Mouse (Mus musculus) liver, embryonic 12.5 days (tissue): ENCODE measurements around the gene Fgf22. TPM values are rescaled to one million over a fixed set of nuclear protein-coding genes. Genes with fewer than 3 reads are reported as not detected.
A peak's percentile ranks its signal among the peaks of the same experiment; 100 is the strongest.
"Not testable (repeated sequence)": the region's sequence is repeated elsewhere in the genome, so short reads cannot be mapped to it uniquely, and the experiment has no call there.

ENCODE experiments used
- ATAC-seq: fragments of 200-750 bp; cut with Nextera tagmentation; 2 replicates; pipeline ENCODE4 v1.8.0; 2017; ENCODE audit warnings: moderate number of reproducible peaks, mild to moderate bottlenecking, moderate library complexity
- H3K27ac ChIP-seq: fragments of 300-500 bp; sonication (generic); 2 replicates; pipeline ENCODE4 v1.5.1; 2016; ENCODE audit warnings: mild to moderate bottlenecking
- H3K27me3 ChIP-seq: fragments of 300-500 bp; sonication (generic); replicated peaks from 2 replicates; pipeline ENCODE4 v1.6.1; 2016; ENCODE audit warnings: mild to moderate bottlenecking, moderate library complexity
- H3K36me3 ChIP-seq: fragments of 300-500 bp; sonication (generic); 2 replicates; pipeline ENCODE4 v1.6.1; 2016; ENCODE audit warnings: mild to moderate bottlenecking, moderate library complexity
- H3K4me1 ChIP-seq: fragments of 300-500 bp; sonication (generic); 2 replicates; pipeline ENCODE4 v1.6.1; 2016
- H3K4me2 ChIP-seq: fragments of 300-500 bp; sonication (generic); 2 replicates; pipeline ENCODE4 v1.6.1; 2016; ENCODE audit warnings: mild to moderate bottlenecking, moderate library complexity
- H3K4me3 ChIP-seq: fragments of 300-500 bp; sonication (generic); 2 replicates; pipeline ENCODE4 v1.5.1; 2016; ENCODE audit warnings: mild to moderate bottlenecking, moderate library complexity
- H3K9ac ChIP-seq: fragments of 300-500 bp; sonication (generic); 2 replicates; pipeline ENCODE4 v1.6.1; 2016; ENCODE audit warnings: mild to moderate bottlenecking, moderate library complexity
- H3K9me3 ChIP-seq: fragments of 300-500 bp; sonication (generic); replicated peaks from 2 replicates; pipeline ENCODE4 v1.6.1; 2016; ENCODE audit warnings: mild to moderate bottlenecking, moderate library complexity
- WGBS: fragments of 180-500 bp; shearing (Covaris S2); methylation state at CpG from one replicate; pipeline ENCODE4 v1.1.7; 2016; ENCODE audit not compliant: insufficient replicate concordance; 5-methylcytosine and 5-hydroxymethylcytosine counted together
- polyA plus RNA-seq: library from polyadenylated mRNA; unstranded; fragments of >200 nt; fragmentation: Nextera tagmentation; extraction: Ambion mirVana; gene quantifications from 2 replicates; pipeline ENCODE4 v1.2.1, GENCODE M21; 2016

Fgf22 gene
- polyA plus RNA-seq, 1 experiment from 2014 or later, result 0.11 TPM

DNA sequence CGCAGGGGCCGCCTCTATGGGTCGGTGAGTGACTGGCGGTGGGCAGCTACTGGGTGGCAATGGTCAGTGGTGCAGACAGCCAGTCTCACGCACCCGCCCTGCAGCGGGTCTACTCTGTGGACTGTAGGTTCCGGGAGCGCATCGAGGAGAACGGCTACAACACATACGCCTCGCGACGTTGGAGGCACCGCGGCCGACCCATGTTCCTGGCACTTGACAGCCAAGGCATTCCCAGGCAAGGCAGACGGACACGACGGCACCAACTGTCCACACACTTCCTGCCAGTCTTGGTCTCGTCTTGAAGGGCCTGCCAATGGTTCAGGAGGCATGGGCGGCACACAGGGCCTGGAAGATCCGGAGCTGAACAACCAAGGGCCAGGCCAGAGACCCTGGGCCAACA lies 1.8 kb downstream of the Fgf22 start:
- H3K4me1 ChIP-seq, result peaks cover 13% of the 10 kb centered on the region
- ATAC-seq, result no peak
- H3K27ac ChIP-seq, result no peak overlapping the region
- WGBS, result 89% methylated on average over 24 of the region's 24 CpGs
- peaks cover 59% of the 10 kb centered on the region for H3K36me3 ChIP-seq
- H3K9me3 ChIP-seq, result no peaks in the 10 kb centered on the region
- no peak overlapping the region for H3K9ac ChIP-seq
- peaks cover 18% of the 10 kb centered on the region for H3K27me3 ChIP-seq
- no peak overlapping the region for H3K4me2 ChIP-seq
- no peak overlapping the region for H3K4me3 ChIP-seq

DNA sequence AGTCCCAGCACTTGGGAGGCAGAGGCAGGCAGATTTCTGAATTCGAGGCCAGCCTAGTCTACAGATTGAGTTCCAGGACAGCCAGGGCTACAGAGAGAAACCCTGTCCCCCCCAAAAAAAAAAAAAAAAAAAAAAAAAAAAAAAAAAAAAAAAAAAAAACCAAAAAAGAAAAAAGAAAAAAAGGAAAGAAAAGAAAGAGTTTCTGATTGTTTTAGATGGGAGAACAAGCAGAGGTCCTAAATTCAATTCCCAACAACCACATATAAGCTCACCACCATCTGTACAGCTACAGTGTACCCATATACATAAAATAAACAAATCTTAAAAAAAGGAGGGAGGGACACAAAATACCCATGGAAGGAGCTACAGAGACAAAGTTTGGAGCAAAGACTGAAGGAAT lies 4.8 kb downstream of the Fgf22 start:
- not testable (repeated sequence) for H3K4me2 ChIP-seq, ATAC-seq
- H3K36me3 ChIP-seq, result peaks cover 83% of the 10 kb centered on the region

DNA sequence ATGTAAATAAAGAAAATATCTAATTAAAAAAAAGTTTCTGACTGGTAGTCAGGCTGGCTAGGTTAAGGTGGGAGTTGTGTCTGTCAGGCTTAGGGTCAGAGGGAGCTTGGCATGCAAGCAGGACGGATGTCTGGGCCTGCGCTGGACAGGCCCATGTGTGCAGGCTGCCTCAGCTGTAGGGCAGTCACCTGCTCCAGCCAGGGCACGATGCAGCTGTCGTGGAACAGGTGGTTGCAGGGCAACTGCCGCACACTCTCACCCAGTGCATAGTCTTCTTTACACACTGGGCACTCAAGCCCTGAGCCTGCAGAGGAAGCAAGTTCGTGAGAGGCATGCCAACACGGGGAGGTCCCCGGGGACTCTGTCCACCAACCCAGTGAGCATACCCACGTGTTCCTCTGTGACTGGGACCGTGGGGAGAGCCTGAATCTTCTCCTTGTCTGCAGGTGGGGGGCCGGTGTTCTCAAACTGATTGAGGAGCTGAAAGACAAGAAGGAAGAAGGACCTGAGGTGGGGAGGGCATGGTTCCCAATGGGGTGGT lies 5.8 kb downstream of the Fgf22 start:
- ATAC-seq, result no peak
- peaks cover 86% of the 10 kb centered on the region for H3K36me3 ChIP-seq
- no peak overlapping the region for H3K27ac ChIP-seq
- H3K27me3 ChIP-seq, result peaks cover 6% of the 10 kb centered on the region; the same call in 1 of the 2 replicates
- no peak overlapping the region for H3K4me2 ChIP-seq
- 80% methylated on average over 11 of the region's 11 CpGs for WGBS
- no peak overlapping the region for H3K4me3 ChIP-seq
- H3K9ac ChIP-seq, result no peak overlapping the region
- H3K4me1 ChIP-seq, result peaks cover 29% of the 10 kb centered on the region
- no peaks in the 10 kb centered on the region for H3K9me3 ChIP-seq

More for the DNA sequence above, 4.8 kb downstream of the Fgf22 start:
- H3K9me3 ChIP-seq, H3K27ac ChIP-seq, H3K4me3 ChIP-seq, H3K9ac ChIP-seq: not testable (repeated sequence)
- H3K4me1 ChIP-seq, result peaks cover 29% of the 10 kb centered on the region
- H3K27me3 ChIP-seq, result peaks cover 13% of the 10 kb centered on the region; the same call in 1 of the 2 replicates
- WGBS, result 76% methylated on average over 1 of the region's 1 CpGs

DNA sequence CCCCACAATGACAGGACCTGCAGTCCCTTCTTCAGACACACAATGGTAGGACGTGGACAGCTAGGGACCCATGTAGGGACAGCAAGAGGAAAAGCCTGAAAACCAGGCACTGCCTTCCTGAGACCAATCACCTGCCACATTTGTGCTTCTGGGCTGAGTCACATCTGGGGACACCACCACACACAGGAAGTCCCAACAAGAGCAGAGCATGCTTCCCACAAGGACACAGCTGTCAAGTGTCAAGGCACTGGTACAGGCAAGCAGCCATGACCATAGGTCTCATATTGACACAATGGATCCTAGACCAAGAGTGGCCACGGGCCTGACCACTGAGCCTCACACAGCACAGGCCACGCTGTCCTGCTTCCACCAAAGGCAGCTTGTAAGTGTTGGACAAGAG lies 8.0 kb downstream of the Fgf22 start:
- no peaks in the 10 kb centered on the region for H3K27me3 ChIP-seq
- 78% methylated on average over 3 of the region's 3 CpGs for WGBS
- no peak for ATAC-seq
- no peak overlapping the region for H3K27ac ChIP-seq
- peaks cover 43% of the 10 kb centered on the region for H3K4me1 ChIP-seq
- H3K4me2 ChIP-seq, result no peak overlapping the region
- peaks cover 64% of the 10 kb centered on the region for H3K36me3 ChIP-seq
- no peak overlapping the region for H3K9ac ChIP-seq
- no peak overlapping the region for H3K4me3 ChIP-seq
- H3K9me3 ChIP-seq, result no peaks in the 10 kb centered on the region

DNA sequence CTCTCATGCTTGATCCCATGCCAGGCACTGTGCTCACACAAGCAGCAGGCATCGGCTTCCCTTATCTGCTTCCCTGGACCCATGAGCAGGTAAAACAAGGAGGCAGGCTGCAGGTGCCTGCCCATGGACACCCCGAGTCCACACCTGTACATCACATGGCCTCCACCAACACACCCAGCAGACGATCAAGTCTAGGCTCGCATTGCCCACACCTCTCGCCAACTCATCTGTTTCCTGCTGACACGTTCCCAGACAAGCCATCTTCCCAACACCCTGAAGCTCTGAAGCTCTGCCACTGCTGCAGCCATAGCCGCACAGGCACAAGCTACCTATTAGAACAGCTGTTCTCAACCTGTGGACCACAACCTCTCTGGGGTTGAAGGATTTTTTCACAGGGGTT lies 9.4 kb downstream of the Fgf22 start:
- no peak overlapping the region for H3K9ac ChIP-seq

DNA sequence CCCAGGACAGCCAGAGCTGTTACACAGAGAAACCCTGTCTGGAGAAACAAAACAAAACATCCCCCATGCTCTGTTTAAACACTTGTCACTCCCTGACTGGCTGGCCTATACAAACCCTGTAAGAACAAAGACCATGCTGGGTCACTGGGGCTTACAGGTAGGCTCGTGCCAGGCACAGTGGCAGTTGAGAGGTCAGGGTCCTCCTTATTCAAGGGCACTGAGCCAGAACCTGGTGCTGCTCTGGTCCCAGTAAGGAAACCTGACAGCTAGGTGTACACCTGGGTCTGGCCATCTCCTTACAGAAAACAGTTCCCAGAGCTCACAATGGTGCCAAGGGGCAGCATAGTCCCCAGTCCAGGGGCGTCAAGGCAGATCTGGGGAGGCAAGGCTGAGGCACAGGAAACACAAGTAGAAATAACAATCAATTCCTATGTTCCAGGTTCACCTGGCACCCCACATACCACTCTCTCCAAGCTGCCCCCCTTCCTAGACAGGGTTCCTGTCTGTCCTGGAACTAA lies 10.4 kb downstream of the Fgf22 start:
- peak overlapping the region; percentile 94 for H3K9ac ChIP-seq
- H3K9me3 ChIP-seq, result no peaks in the 10 kb centered on the region
- peak overlapping the region; percentile 91 for H3K4me3 ChIP-seq
- peak overlapping the region; percentile 89 for H3K4me2 ChIP-seq
- peaks cover 42% of the 10 kb centered on the region for H3K36me3 ChIP-seq
- ATAC-seq, result no peak
- H3K27ac ChIP-seq, result peak overlapping the region; percentile 86; the same call in 1 of the 2 replicates
- WGBS, result 73% methylated on average over 2 of the region's 2 CpGs
- peaks cover 52% of the 10 kb centered on the region for H3K4me1 ChIP-seq
- H3K27me3 ChIP-seq, result peaks cover under 1% of the 10 kb centered on the region; the same call in 1 of the 2 replicates

More for the DNA sequence above, 9.4 kb downstream of the Fgf22 start:
- 60% methylated on average over 7 of the region's 7 CpGs for WGBS
- Histone ChIP-seq H3K36me3 (peaks cover 51% of the 10 kb centered on the region), H3K4me3 (no peak overlapping the region), H3K27me3 (no peaks in the 10 kb centered on the region), H3K27ac (no peak overlapping the region), H3K9me3 (no peaks in the 10 kb centered on the region), H3K4me2 (peak overlapping the region; percentile 0; the same call in 1 of the 2 replicates), H3K4me1 (peaks cover 52% of the 10 kb centered on the region)
- no peak for ATAC-seq

DNA sequence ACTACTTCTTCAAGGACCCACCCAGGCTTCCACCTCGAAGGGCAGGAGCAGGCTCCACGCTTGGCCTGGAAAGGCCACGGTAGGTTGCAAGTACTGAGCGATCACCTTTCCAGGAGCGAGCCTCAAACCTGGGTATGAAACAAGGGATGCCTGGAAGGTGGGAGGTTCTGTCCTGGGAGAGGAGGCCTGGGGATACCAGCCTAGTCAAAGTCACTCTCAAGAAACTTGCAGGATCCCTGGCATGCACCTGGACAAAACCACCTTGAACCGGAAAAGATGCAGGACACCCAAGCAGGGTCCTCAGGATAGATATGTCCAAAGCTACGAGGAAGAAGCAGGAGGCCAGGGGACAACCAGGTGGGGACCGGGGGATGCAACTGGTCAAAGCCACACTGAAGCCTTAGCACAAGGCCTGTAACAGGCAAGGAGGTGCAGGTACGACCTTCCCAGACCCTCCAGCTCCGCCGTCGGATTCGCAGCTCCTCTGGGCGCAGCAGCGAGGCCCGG lies 11.2 kb downstream of the Fgf22 start:
- Histone ChIP-seq H3K27ac (peak overlapping the region; percentile 86), H3K36me3 (peaks cover 34% of the 10 kb centered on the region), H3K9me3 (no peaks in the 10 kb centered on the region), H3K4me3 (peak overlapping the region; percentile 91), H3K27me3 (peaks cover 7% of the 10 kb centered on the region), H3K4me1 (peaks cover 52% of the 10 kb centered on the region), H3K4me2 (peak overlapping the region; percentile 89), H3K9ac (peak overlapping the region; percentile 94)
- WGBS, result 5% methylated on average over 16 of the region's 16 CpGs
- no peak for ATAC-seq

DNA sequence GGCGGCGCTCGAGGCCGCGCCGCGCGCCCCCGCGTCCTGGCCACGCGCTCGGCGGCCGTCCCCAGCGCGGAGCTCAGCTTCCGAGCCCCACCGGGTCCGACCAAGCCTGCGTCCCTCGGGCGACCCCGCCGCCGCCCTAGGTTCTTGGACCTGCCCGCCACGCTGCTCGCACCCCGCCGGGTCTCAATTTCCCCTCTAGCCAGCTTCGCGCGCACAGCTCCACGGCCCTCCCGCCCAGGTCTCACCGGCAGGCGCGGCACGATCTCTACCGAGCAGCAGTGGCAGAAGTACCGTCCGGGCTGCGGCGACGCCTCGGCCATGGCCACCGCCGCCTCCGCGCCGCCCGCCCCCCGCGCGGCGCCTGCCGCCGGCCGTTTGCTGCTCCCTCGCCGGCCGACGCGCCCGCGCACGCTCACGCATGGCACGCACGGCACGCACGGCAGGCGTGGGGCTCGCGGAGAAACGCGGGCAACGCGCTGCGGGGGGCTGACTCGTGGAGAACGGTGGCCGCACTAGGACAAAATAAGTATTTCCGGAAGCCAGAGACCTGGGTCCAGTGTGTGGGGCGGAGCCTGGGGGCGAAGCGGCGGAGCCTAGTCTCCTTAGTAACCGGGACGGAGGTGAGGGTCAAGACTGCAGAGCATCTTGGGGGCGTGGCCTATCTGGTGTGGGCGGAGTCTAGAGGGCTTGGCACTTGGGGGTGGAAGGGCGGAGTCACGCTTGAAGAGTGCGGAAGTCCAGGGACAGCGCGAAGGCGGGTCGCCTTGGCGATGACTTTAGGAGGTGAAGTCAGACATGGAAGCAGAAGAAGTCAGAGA lies 11.8 kb downstream of the Fgf22 start, which contains the start of gene Rnf126:
Rnf126 (minus strand) TSS at position 445 of the 818 bp plus-strand sequence.
- peak within 1 kb of the TSS; percentile 86 for H3K27ac ChIP-seq
- under 1% methylated on average over 92 of the region's 101 CpGs for WGBS
- peak within 1 kb of the TSS; percentile 94 for H3K9ac ChIP-seq
- H3K4me3 ChIP-seq, result peak within 1 kb of the TSS; percentile 91
- H3K9me3 ChIP-seq, result no peaks in the 10 kb centered on the region
- H3K4me2 ChIP-seq, result peak within 1 kb of the TSS; percentile 89
- ATAC-seq, result peak; percentile 91
- peaks cover 28% of the 10 kb centered on the region for H3K36me3 ChIP-seq
- H3K27me3 ChIP-seq, result peaks cover 8% of the 10 kb centered on the region
- peaks cover 52% of the 10 kb centered on the region for H3K4me1 ChIP-seq

DNA sequence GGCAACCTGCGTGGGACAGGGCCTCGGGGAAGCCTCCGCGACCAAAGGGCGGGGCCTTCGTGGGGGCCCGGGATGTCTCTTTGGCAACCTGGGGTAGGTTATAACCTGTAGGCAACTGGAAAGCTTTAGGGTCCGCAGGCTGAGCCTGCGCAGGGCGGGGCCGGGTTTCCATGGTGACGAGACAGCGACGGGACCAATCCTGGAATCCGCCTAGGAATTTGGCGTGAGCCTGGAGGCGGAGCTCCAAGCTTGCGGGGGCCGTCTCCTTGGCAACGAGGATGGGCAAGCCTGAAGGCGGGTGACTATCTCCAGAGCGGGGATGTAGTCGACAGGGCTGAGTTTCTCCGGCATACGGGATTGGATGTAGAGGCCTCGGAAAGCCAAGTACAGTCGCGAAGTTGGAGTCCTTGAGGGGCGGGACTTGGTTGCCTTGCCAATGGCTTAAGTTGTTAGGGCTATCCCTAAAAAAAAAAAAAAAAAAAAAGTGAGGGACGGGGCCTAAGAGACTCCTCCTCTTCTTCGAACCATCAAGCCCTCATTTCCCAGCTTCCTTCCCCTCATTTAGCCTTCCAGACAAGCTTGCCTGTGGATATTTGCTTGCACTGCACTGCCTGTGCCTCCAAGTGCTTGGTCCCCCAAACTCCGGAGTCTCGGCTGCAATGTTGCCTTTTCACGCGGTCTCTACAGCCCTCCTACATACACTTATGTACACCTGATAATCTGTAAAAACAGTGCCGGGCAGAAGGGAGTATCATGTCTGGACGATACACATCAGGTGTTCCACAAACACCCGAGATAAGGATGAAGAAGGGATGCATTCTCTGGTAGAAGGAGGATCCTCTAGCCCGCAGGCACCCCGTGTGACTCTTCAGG lies 12.7 kb downstream of the Fgf22 start:
- 12% methylated on average over 39 of the region's 40 CpGs for WGBS
- Histone ChIP-seq H3K4me1 (peaks cover 52% of the 10 kb centered on the region), H3K36me3 (peaks cover 19% of the 10 kb centered on the region), H3K27me3 (peaks cover 14% of the 10 kb centered on the region), H3K4me2 (peak overlapping the region; percentile 89), H3K9me3 (peaks cover 5% of the 10 kb centered on the region), H3K27ac (peak overlapping the region; percentile 86), H3K4me3 (peak overlapping the region; percentile 91), H3K9ac (peak overlapping the region; percentile 69)
- peak; percentile 49 for ATAC-seq

DNA sequence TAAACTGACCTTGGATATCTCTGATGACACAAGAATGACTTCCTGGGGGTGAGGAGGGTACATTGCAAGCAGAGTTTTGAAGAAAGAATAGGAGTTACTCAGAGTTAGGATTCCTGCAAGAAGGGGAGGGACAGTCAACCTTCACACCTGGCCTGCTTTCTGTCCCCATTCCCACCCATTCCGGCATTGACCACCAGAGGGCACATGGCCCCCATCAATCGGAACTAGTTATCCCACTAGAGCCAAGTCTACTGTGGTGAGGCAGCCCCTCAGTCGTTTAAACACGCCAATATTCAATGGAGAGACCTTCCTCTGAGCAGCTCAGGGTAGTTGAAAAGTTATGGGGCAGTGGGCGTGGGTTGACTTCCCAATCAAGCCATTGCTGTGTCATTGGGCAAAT lies 13.5 kb downstream of the Fgf22 start:
- Histone ChIP-seq H3K36me3 (peaks cover 11% of the 10 kb centered on the region; the same call in 1 of the 2 replicates), H3K27ac (no peak overlapping the region), H3K27me3 (peaks cover 18% of the 10 kb centered on the region), H3K4me2 (0 out of 2 replicates have a peak overlapping the region, but pooled peaks have one; percentile 89), H3K4me1 (peaks cover 46% of the 10 kb centered on the region), H3K9ac (no peak overlapping the region), H3K9me3 (peaks cover 5% of the 10 kb centered on the region), H3K4me3 (no peak overlapping the region)
- no peak for ATAC-seq
- WGBS, result under 1% methylated on average over 5 of the region's 5 CpGs

DNA sequence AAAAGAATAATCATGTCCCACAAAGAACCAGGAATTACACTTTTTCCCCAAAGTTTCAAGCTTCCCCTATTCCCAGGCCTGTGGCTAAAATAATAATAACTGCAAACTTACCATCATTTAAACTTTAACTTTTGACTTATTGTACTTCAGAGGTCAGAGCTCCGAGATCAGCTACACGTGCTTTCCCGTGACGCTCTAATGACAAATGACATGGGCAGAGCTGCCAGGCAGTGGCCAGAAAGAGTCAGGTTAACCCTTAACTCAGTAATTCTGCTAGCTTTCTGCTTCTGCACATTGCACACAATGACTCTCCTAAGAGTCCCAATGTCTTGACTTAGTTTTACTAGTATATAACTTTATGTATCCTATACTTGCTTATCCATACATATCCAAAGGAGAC lies 14.5 kb downstream of the Fgf22 start:
- 52% methylated on average over 4 of the region's 4 CpGs for WGBS
- Histone ChIP-seq H3K9ac (no peak overlapping the region), H3K36me3 (0 out of 2 replicates have a peak, but pooled peaks cover 6% of the 10 kb centered on the region), H3K9me3 (peaks cover 5% of the 10 kb centered on the region), H3K4me3 (no peak overlapping the region), H3K4me1 (peaks cover 36% of the 10 kb centered on the region), H3K27me3 (peaks cover 18% of the 10 kb centered on the region), H3K27ac (no peak overlapping the region), H3K4me2 (no peak overlapping the region)
- ATAC-seq, result no peak
